ENCODE assay signal across 10 mouse cellular contexts in genomic region chr11:21993597-21994376, GRCm38 (mm10). TPM values are rescaled to one million over a fixed set of nuclear protein-coding genes. Genes with fewer than 3 reads are reported as not detected.
DNase-seq lines count a peak whose midpoint lies in the region; ATAC-seq and TF ChIP-seq lines count a peak whose summit lies in the region.
"Had no signal": no experiment of that assay in that cellular context is flagged by ENCODE, and none has a peak within 500 bp of the region (broad histone marks: within the 10 kb centered on the region; RNA-seq: fewer than 3 reads in every experiment).

No protein-coding gene starts in this region.

- 3% methylated on average over 40 of the region's 47 CpGs for WGBS in forebrain, embryonic 15.5 days
- under 1% methylated on average over 38 of the region's 47 CpGs for WGBS in intestine, embryonic 15.5 days
- WGBS in liver, embryonic 15.5 days (ENCODE audit: insufficient replicate concordance): 2% methylated on average over 47 of the region's 47 CpGs

- H3K27ac ChIP-seq in bone marrow macrophage, adult 2 months (ENCODE audit: insufficient read depth, low read depth, low read length): no peak overlapping the region
- peak overlapping the region; percentile 47 for H3K27ac ChIP-seq in forebrain, embryonic 15.5 days (replicated peaks)
- H3K27ac ChIP-seq in intestine, embryonic 15.5 days: no peak overlapping the region
- no peak overlapping the region for H3K27ac ChIP-seq in liver, embryonic 15.5 days (replicated peaks)

- H3K9me3 ChIP-seq in forebrain, embryonic 15.5 days: no peaks in the 10 kb centered on the region
- H3K9me3 ChIP-seq in intestine, embryonic 15.5 days: no peaks in the 10 kb centered on the region
- no peaks in the 10 kb centered on the region for H3K9me3 ChIP-seq in liver, embryonic 15.5 days (replicated peaks)

- no peak for TF ChIP-seq CTCF in bone marrow macrophage, adult 2 months (IDR thresholded peaks at IDR 0.05; ENCODE audit: low read depth, low read length)

- peak; percentile 5 to 13 for DNase-seq in left cerebral cortex, adult 18-20 months (ENCODE audit: low spot score in 2 of 2)
- no peak for DNase-seq in left cerebral cortex, adult 11 months (ENCODE audit: low spot score)
- peak; percentile 48 for DNase-seq in right cerebral cortex, postnatal 4 days

- peaks cover 18% of the 10 kb centered on the region for H3K27me3 ChIP-seq in forebrain, embryonic 15.5 days
- H3K27me3 ChIP-seq in intestine, embryonic 15.5 days (replicated peaks): peaks cover 71% of the 10 kb centered on the region
- H3K27me3 ChIP-seq in liver, embryonic 15.5 days: peaks cover 92% of the 10 kb centered on the region

- H3K9ac ChIP-seq in forebrain, embryonic 15.5 days (replicated peaks): peak overlapping the region; percentile 31; the same call in 1 of the 2 replicates
- H3K9ac ChIP-seq in intestine, embryonic 15.5 days: no peak overlapping the region
- H3K9ac ChIP-seq in liver, embryonic 15.5 days: no peak overlapping the region

- peak overlapping the region; percentile 77 for H3K4me2 ChIP-seq in forebrain, embryonic 15.5 days (replicated peaks)
- H3K4me2 ChIP-seq in intestine, embryonic 15.5 days (replicated peaks): peak overlapping the region; percentile 31; the same call in 1 of the 2 replicates
- 0 out of 2 replicates have a peak overlapping the region, but pooled peaks have one; percentile 10 for H3K4me2 ChIP-seq in liver, embryonic 15.5 days

- H3K36me3 ChIP-seq in forebrain, embryonic 15.5 days: no peaks in the 10 kb centered on the region
- no peaks in the 10 kb centered on the region for H3K36me3 ChIP-seq in intestine, embryonic 15.5 days
- no peaks in the 10 kb centered on the region for H3K36me3 ChIP-seq in liver, embryonic 15.5 days (replicated peaks)

- ATAC-seq in forebrain, embryonic 15.5 days (replicated peaks): peak; percentile 17; the same call in 1 of the 2 replicates
- no peak for ATAC-seq in intestine, embryonic 15.5 days
- ATAC-seq in liver, embryonic 15.5 days (ENCODE audit: insufficient read depth): no peak
- no peak for ATAC-seq in CD4-positive, CD25-positive, alpha-beta regulatory T cell, adult 4 months
- ATAC-seq: Patski had no signal

- peak overlapping the region; percentile 9; the same call in 1 of the 2 replicates for H3K4me3 ChIP-seq in bone marrow macrophage, adult 2 months (ENCODE audit: insufficient read depth, low read length)
- H3K4me3 ChIP-seq in forebrain, embryonic 15.5 days: peak overlapping the region; percentile 63
- H3K4me3 ChIP-seq in intestine, embryonic 15.5 days (replicated peaks): no peak overlapping the region
- no peak overlapping the region for H3K4me3 ChIP-seq in liver, embryonic 15.5 days (replicated peaks)

- no peak for TF ChIP-seq POLR2A in bone marrow macrophage, adult 2 months (IDR thresholded peaks at IDR 0.05; ENCODE audit: borderline replicate concordance, low read depth, low read length)

- H3K4me1 ChIP-seq in bone marrow macrophage, adult 2 months (ENCODE audit: control insufficient read depth, insufficient read depth, low read length): no peaks in the 10 kb centered on the region
- H3K4me1 ChIP-seq in forebrain, embryonic 15.5 days: peaks cover 46% of the 10 kb centered on the region
- peaks cover 16% of the 10 kb centered on the region for H3K4me1 ChIP-seq in intestine, embryonic 15.5 days (replicated peaks)
- H3K4me1 ChIP-seq in liver, embryonic 15.5 days (replicated peaks): peaks cover 12% of the 10 kb centered on the region

RNA-seq across cellular contexts. Expression of gene Otx1, which starts 8.9 kb away (rescaled TPM):
- 1 to 10 TPM; 5.0 to 5.3 TPM for total RNA-seq in left cerebral cortex, adult 18-20 months (2021)
- not detected in 2 replicates for polyA plus RNA-seq in bone marrow macrophage, adult 2 months (2012; ENCODE audit: insufficient read depth, insufficient read length, missing spikeins)
- polyA plus RNA-seq in forebrain, embryonic 15.5 days (2015; fragmentation: Nextera tagmentation; extraction: Ambion mirVana): 9.8 and 10.6 TPM in 2 replicates
- polyA plus RNA-seq in intestine, embryonic 15.5 days (2015; fragmentation: Nextera tagmentation; extraction: Ambion mirVana): not detected in 2 replicates
- not detected in 2 replicates for polyA plus RNA-seq in liver, embryonic 15.5 days (2015; fragmentation: Nextera tagmentation; extraction: Ambion mirVana)
- polyA plus RNA-seq in CD4-positive, CD25-positive, alpha-beta regulatory T cell, adult 4 months (2017; shearing (Covaris generic)): not detected
- polyA plus RNA-seq: gonadal fat pad, adult 2 months had no signal

Comparison
In these comparisons a context has a peak if more than half of its experiments do, and no peak if none do; other contexts are left out.
1. H3K4me3 ChIP-seq: peak in bone marrow macrophage, adult 2 months (single experiment) and forebrain, embryonic 15.5 days (single experiment); none in intestine, embryonic 15.5 days (single experiment) and liver, embryonic 15.5 days (single experiment).
2. H3K4me2 ChIP-seq: peak in every context shown above with its lines; median percentile 77 in forebrain, embryonic 15.5 days; 31 in intestine, embryonic 15.5 days; 10 in liver, embryonic 15.5 days.
3. RNA of gene Otx1, which starts 8.9 kb away (polyA plus RNA-seq): 9.8 to 10.6 TPM in forebrain, embryonic 15.5 days; not detected in intestine, embryonic 15.5 days, not detected in liver, embryonic 15.5 days, not detected in bone marrow macrophage, adult 2 months and not detected in CD4-positive, CD25-positive, alpha-beta regulatory T cell, adult 4 months; every median in the first group is over 10 times any median in the second.